Mouse (Mus musculus): ENCODE results near the gene Lair1. TPM values are rescaled to one million over a fixed set of nuclear protein-coding genes. Genes with fewer than 3 reads are reported as not detected.
A peak's percentile ranks its signal among the peaks of the same experiment; 100 is the strongest.

Gene Lair1
- 0.65 TPM in 1 of 2 replicates, not detected in the other for polyA plus RNA-seq (2011; ENCODE audit: insufficient read length, low read depth, missing spikeins)

GRCm38 (mm10) chr7:4063013-4063412, at the start of gene Lair1:
Gene Lair1 (minus strand): TSS chr7:4063204.
- H3K4me3 ChIP-seq (ENCODE audit: insufficient read depth, low read length): no peak within 1 kb of the TSS
- TF ChIP-seq POLR2A (IDR thresholded peaks at IDR 0.05; ENCODE audit: low read depth, low read length) (no peak), CTCF (IDR thresholded peaks at IDR 0.05; ENCODE audit: borderline replicate concordance, insufficient read depth, low read length) (no peak)
- no peak within 1 kb of the TSS for H3K27ac ChIP-seq (ENCODE audit: insufficient read depth, low read length)
- H3K4me1 ChIP-seq (ENCODE audit: control insufficient read depth, insufficient read depth, low read length): no peaks in the 10 kb centered on the region

GRCm38 (mm10) chr7:4111766-4112165, 48.8 kb upstream of the Lair1 start:
- Histone ChIP-seq H3K27ac (ENCODE audit: insufficient read depth, low read length) (no peak overlapping the region), H3K4me3 (ENCODE audit: insufficient read depth, low read length) (no peak overlapping the region), H3K4me1 (ENCODE audit: control insufficient read depth, insufficient read depth, low read length) (no peaks in the 10 kb centered on the region)
- TF ChIP-seq POLR2A (IDR thresholded peaks at IDR 0.05; ENCODE audit: low read depth, low read length) (no peak), CTCF (IDR thresholded peaks at IDR 0.05; ENCODE audit: borderline replicate concordance, insufficient read depth, low read length) (no peak)

GRCm38 (mm10) chr7:4103411-4103810, 40.4 kb upstream of the Lair1 start:
- Histone ChIP-seq H3K4me3 (ENCODE audit: insufficient read depth, low read length) (no peak overlapping the region), H3K27ac (ENCODE audit: insufficient read depth, low read length) (no peak overlapping the region), H3K4me1 (ENCODE audit: control insufficient read depth, insufficient read depth, low read length) (peaks cover 4% of the 10 kb centered on the region)
- TF ChIP-seq POLR2A (IDR thresholded peaks at IDR 0.05; ENCODE audit: low read depth, low read length): no peak
- TF ChIP-seq CTCF (IDR thresholded peaks at IDR 0.05; ENCODE audit: borderline replicate concordance, insufficient read depth, low read length): 0 out of 2 replicates have a peak, but pooled peaks have one; percentile 18

GRCm38 (mm10) chr7:4101144-4101543, 38.1 kb upstream of the Lair1 start:
- no peak overlapping the region for H3K27ac ChIP-seq (ENCODE audit: insufficient read depth, low read length)
- no peak overlapping the region for H3K4me3 ChIP-seq (ENCODE audit: insufficient read depth, low read length)
- H3K4me1 ChIP-seq (ENCODE audit: control insufficient read depth, insufficient read depth, low read length): peaks cover 6% of the 10 kb centered on the region
- no peak for TF ChIP-seq CTCF (IDR thresholded peaks at IDR 0.05; ENCODE audit: borderline replicate concordance, insufficient read depth, low read length)
- no peak for TF ChIP-seq POLR2A (IDR thresholded peaks at IDR 0.05; ENCODE audit: low read depth, low read length)

- peak overlapping the region; percentile 88 for H3K27ac ChIP-seq (ENCODE audit: insufficient read depth, low read length)
- TF ChIP-seq CTCF (IDR thresholded peaks at IDR 0.05; ENCODE audit: borderline replicate concordance, insufficient read depth, low read length): no peak
- no peak for TF ChIP-seq POLR2A (IDR thresholded peaks at IDR 0.05; ENCODE audit: low read depth, low read length)
- peaks cover 6% of the 10 kb centered on the region for H3K4me1 ChIP-seq (ENCODE audit: control insufficient read depth, insufficient read depth, low read length)
- no peak overlapping the region for H3K4me3 ChIP-seq (ENCODE audit: insufficient read depth, low read length)
Measured at GRCm38 (mm10) chr7:4098832-4099231, 35.8 kb upstream of the Lair1 start.

GRCm38 (mm10) chr7:4098301-4098700, 35.3 kb upstream of the Lair1 start:
- peaks cover 6% of the 10 kb centered on the region for H3K4me1 ChIP-seq (ENCODE audit: control insufficient read depth, insufficient read depth, low read length)
- no peak for TF ChIP-seq POLR2A (IDR thresholded peaks at IDR 0.05; ENCODE audit: low read depth, low read length)
- TF ChIP-seq CTCF (IDR thresholded peaks at IDR 0.05; ENCODE audit: borderline replicate concordance, insufficient read depth, low read length): no peak
- no peak overlapping the region for H3K4me3 ChIP-seq (ENCODE audit: insufficient read depth, low read length)
- H3K27ac ChIP-seq (ENCODE audit: insufficient read depth, low read length): 0 out of 2 replicates have a peak overlapping the region, but pooled peaks have one; percentile 26

- Histone ChIP-seq H3K4me3 (ENCODE audit: insufficient read depth, low read length) (no peak overlapping the region), H3K27ac (ENCODE audit: insufficient read depth, low read length) (no peak overlapping the region), H3K4me1 (ENCODE audit: control insufficient read depth, insufficient read depth, low read length) (no peaks in the 10 kb centered on the region)
- TF ChIP-seq POLR2A (IDR thresholded peaks at IDR 0.05; ENCODE audit: low read depth, low read length) (no peak), CTCF (IDR thresholded peaks at IDR 0.05; ENCODE audit: borderline replicate concordance, insufficient read depth, low read length) (no peak)
Measured at GRCm38 (mm10) chr7:4091170-4091569, 28.2 kb upstream of the Lair1 start.

- no peak for TF ChIP-seq POLR2A (IDR thresholded peaks at IDR 0.05; ENCODE audit: low read depth, low read length)
- TF ChIP-seq CTCF (IDR thresholded peaks at IDR 0.05; ENCODE audit: borderline replicate concordance, insufficient read depth, low read length): no peak
Measured at GRCm38 (mm10) chr7:4088679-4089078, 25.7 kb upstream of the Lair1 start.

GRCm38 (mm10) chr7:4087896-4088480, 25.0 kb upstream of the Lair1 start:
- Histone ChIP-seq H3K4me1 (ENCODE audit: control insufficient read depth, insufficient read depth, low read length) (no peaks in the 10 kb centered on the region), H3K4me3 (ENCODE audit: insufficient read depth, low read length) (no peak overlapping the region), H3K27ac (ENCODE audit: insufficient read depth, low read length) (no peak overlapping the region)
- no peak for TF ChIP-seq POLR2A (IDR thresholded peaks at IDR 0.05; ENCODE audit: low read depth, low read length)
- no peak for TF ChIP-seq CTCF (IDR thresholded peaks at IDR 0.05; ENCODE audit: borderline replicate concordance, insufficient read depth, low read length)

More at GRCm38 (mm10) chr7:4088679-4089078, 25.7 kb upstream of the Lair1 start:
- Histone ChIP-seq H3K4me3 (ENCODE audit: insufficient read depth, low read length) (no peak overlapping the region), H3K4me1 (ENCODE audit: control insufficient read depth, insufficient read depth, low read length) (no peaks in the 10 kb centered on the region), H3K27ac (ENCODE audit: insufficient read depth, low read length) (no peak overlapping the region)

- Histone ChIP-seq H3K4me1 (ENCODE audit: control insufficient read depth, insufficient read depth, low read length) (no peaks in the 10 kb centered on the region), H3K27ac (ENCODE audit: insufficient read depth, low read length) (no peak overlapping the region), H3K4me3 (ENCODE audit: insufficient read depth, low read length) (no peak overlapping the region)
- TF ChIP-seq CTCF (IDR thresholded peaks at IDR 0.05; ENCODE audit: borderline replicate concordance, insufficient read depth, low read length): no peak
- TF ChIP-seq POLR2A (IDR thresholded peaks at IDR 0.05; ENCODE audit: low read depth, low read length): no peak
Measured at GRCm38 (mm10) chr7:4087238-4087895, 24.4 kb upstream of the Lair1 start.
